Mouse (Mus musculus) brown adipose tissue, adult 24 weeks (tissue): ENCODE data around the gene Lrrn2. TPM values are rescaled to one million over a fixed set of nuclear protein-coding genes. Genes with fewer than 3 reads are reported as not detected.
A peak's percentile ranks its signal among the peaks of the same experiment; 100 is the strongest.
"Not testable (repeated sequence)": the region's sequence is repeated elsewhere in the genome, so short reads cannot be mapped to it uniquely, and the experiment has no call there.

Source experiments
- H3K27ac ChIP-seq: fragments of 200-500 bp; replicated peaks from 2 replicates; pipeline ENCODE4 v1.5.1; 2012; ENCODE audit warnings: low read depth, mild to moderate bottlenecking, low read length
- H3K4me1 ChIP-seq: fragments of 200-500 bp; 2 replicates; pipeline ENCODE4 v1.6.1; 2012; ENCODE audit warnings: low read length, mixed read lengths; ENCODE audit not compliant: control insufficient read depth, insufficient read depth, insufficient read length
- H3K4me3 ChIP-seq: fragments of 200-500 bp; 2 replicates; pipeline ENCODE4 v1.5.1; 2012; ENCODE audit warnings: low read depth, mild to moderate bottlenecking, low read length, moderate library complexity; ENCODE audit not compliant: insufficient read depth
- polyA plus RNA-seq: library from polyadenylated mRNA; stranded (reverse); fragments of >200 nt; gene quantifications from 2 replicates; pipeline ENCODE4 v1.2.4, GENCODE M21; 2012; ENCODE audit not compliant: missing spikeins, insufficient read depth, insufficient read length

Gene Lrrn2
- polyA plus RNA-seq, 1 experiment: 0.71 TPM

DNA sequence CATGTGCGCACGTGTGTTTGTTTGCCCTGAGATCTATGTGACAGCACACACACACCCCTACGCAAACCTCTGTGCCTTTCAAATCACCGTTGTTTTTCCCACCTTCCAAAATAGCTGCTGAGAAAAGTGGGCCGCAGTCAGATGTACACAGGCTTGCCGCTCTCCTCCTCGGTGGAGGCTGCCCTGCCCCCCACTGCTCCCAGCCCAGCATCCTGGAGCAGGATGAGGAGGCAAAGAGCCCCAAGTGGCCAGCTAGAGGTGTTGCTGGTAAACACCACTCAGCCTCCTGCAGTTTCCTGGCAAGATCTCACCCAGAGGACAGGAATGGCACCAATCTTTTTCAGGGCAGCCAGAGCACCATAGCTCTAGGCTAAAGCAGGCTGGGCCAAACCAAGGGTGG is 54.8 kb downstream of the Lrrn2 start:
- no peak overlapping the region for H3K4me3 ChIP-seq
- peaks cover 11% of the 10 kb centered on the region; the same call in 1 of the 2 replicates for H3K4me1 ChIP-seq
- H3K27ac ChIP-seq: no peak overlapping the region

GRCm38 (mm10) chr1:132937296-132938030 is 57.4 kb downstream of the Lrrn2 start:
- no peak overlapping the region for H3K27ac ChIP-seq
- H3K4me3 ChIP-seq: no peak overlapping the region

DNA sequence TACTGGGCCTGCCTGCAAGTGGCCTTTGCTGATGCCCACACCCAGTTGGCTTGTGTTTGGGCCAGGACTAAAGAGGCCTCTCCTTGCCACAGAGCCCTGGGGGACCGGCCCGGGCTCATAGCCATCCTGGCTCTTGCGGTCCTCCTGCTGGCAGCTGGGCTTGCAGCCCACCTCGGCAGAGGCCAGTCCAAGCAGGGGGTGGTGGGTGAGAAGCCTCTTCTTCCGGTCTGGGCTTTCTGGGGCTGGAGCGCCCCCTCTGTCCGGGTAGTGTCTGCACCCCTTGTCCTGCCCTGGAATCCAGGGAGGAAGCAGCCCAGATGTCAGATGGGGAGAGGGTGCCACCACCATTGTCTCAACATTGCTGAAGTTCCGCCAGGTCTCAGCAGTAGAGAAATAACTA is 58.9 kb downstream of the Lrrn2 start:
- Histone ChIP-seq H3K27ac (no peak overlapping the region), H3K4me3 (no peak overlapping the region), H3K4me1 (peaks cover 11% of the 10 kb centered on the region; the same call in 1 of the 2 replicates)

More at GRCm38 (mm10) chr1:132937296-132938030, 57.4 kb downstream of the Lrrn2 start:
- peaks cover 11% of the 10 kb centered on the region; the same call in 1 of the 2 replicates for H3K4me1 ChIP-seq

GRCm38 (mm10) chr1:132945826-132946225 is 65.8 kb downstream of the Lrrn2 start:
- H3K4me3 ChIP-seq: no peak overlapping the region
- no peaks in the 10 kb centered on the region for H3K4me1 ChIP-seq
- H3K27ac ChIP-seq: no peak overlapping the region

DNA sequence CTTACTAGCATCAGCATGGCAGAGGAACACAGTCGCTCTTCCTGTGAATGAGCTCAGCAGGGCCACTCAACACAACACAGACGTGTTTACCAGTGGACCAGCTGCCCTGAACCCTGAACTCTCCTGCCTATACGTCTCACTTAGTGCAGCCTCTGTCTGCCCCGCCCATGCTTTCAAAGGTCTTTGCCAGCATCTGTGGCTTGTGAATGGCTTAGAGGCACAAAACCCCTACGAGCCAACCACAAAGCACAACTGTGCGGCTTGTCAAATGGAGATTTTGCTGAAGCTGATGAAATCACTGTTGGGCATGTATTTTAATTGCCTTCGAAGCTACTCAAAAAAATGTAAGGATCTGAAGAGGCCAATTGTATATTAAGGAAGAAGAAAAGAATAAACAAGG is 67.7 kb downstream of the Lrrn2 start:
- Histone ChIP-seq H3K4me3 (no peak overlapping the region), H3K27ac (no peak overlapping the region), H3K4me1 (no peaks in the 10 kb centered on the region)

DNA sequence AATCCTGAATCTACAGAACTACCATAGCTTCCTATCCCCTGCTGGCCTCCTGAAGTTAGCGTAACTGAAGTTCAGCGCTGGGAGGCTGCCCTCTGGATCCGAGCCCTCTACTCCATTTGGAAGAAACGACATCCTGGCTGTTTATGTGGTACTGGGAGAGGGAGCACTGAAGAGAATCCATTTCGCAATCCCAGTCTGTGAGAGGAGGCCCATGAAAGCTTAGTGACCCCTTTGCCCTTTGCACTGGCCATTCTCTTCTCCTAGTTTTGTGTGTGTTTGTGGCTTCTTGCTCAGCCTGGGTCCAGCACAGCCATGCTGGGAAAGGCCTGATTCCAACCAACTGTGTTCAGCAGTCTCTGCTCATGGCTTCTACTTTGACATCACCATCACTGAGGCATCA is 76.7 kb downstream of the Lrrn2 start:
- H3K27ac ChIP-seq: 0 out of 2 replicates have a peak overlapping the region, but pooled peaks have one; percentile 14
- no peaks in the 10 kb centered on the region for H3K4me1 ChIP-seq
- H3K4me3 ChIP-seq: no peak overlapping the region

GRCm38 (mm10) chr1:132961751-132962150 is 81.7 kb downstream of the Lrrn2 start:
- no peak overlapping the region for H3K4me3 ChIP-seq
- no peaks in the 10 kb centered on the region for H3K4me1 ChIP-seq
- no peak overlapping the region for H3K27ac ChIP-seq

DNA sequence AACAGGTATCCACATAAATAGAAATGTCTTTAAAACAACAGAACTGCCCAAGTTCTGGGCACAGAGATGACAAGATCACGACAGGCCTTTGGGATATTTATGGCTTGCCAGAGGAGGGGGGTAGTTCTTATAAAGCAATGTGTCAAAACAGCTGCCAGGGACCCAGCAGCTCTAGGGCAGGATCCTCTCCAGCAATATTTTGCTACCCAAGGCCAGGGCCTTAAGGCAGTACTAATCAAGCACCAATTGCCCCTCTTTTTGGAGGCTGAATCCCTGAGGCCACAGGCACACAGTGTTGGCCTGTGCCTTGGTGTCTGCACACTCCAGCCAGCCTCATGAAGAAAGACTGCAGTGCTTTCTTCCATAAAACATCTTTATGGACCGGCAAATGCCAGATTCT is 84.0 kb downstream of the Lrrn2 start:
- Histone ChIP-seq H3K27ac (no peak overlapping the region), H3K4me1 (no peaks in the 10 kb centered on the region), H3K4me3 (no peak overlapping the region)

- Histone ChIP-seq H3K27ac (no peak overlapping the region), H3K4me1 (no peaks in the 10 kb centered on the region), H3K4me3 (no peak overlapping the region)
Measured at GRCm38 (mm10) chr1:132964691-132965090, 84.6 kb downstream of the Lrrn2 start.

GRCm38 (mm10) chr1:132968659-132969058 is 88.6 kb downstream of the Lrrn2 start:
- no peak overlapping the region for H3K27ac ChIP-seq
- no peaks in the 10 kb centered on the region for H3K4me1 ChIP-seq
- no peak overlapping the region for H3K4me3 ChIP-seq

- H3K4me3 ChIP-seq: no peak overlapping the region
- H3K27ac ChIP-seq: no peak overlapping the region
- H3K4me1 ChIP-seq: no peaks in the 10 kb centered on the region
Measured at GRCm38 (mm10) chr1:132977402-132977801, 97.3 kb downstream of the Lrrn2 start.

DNA sequence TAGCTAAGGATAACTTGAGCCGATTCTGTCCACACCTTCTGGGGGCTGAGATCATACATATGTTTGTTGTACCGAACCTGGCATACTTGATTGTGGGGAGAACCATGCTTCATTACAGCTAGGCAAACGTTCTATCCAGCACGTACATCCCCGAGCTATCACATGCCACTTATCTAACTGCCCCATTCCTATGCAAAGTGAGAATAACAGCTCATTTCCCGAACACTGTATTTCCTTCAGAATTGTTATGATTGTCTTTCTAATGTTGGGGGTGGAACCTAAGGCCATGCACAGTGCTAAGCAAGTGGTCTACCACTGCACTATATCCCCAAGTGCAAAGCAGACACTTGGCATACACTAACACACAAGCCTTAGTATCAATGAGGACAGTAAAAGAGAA is 101.2 kb downstream of the Lrrn2 start:
- no peak overlapping the region for H3K4me3 ChIP-seq
- no peaks in the 10 kb centered on the region for H3K4me1 ChIP-seq
- H3K27ac ChIP-seq: no peak overlapping the region

- Histone ChIP-seq H3K4me1 (no peaks in the 10 kb centered on the region), H3K4me3 (no peak overlapping the region), H3K27ac (no peak overlapping the region)
Measured at GRCm38 (mm10) chr1:132982728-132983127, 102.7 kb downstream of the Lrrn2 start.

- not testable (repeated sequence) for H3K4me3 ChIP-seq, H3K27ac ChIP-seq, H3K4me1 ChIP-seq
Measured at GRCm38 (mm10) chr1:132988556-132989459, 108.7 kb downstream of the Lrrn2 start.
